Mouse (Mus musculus) erythroblast, embryonic 14.5 days (primary cell): Measurements from ENCODE around the gene Rgs3. TPM values are rescaled to one million over a fixed set of nuclear protein-coding genes. Genes with fewer than 3 reads are reported as not detected.

Experiments used
- H3K27me3 ChIP-seq: 2 replicates; pipeline ENCODE4 v1.6.1; 2012; ENCODE audit warnings: inconsistent platforms; ENCODE audit not compliant: control insufficient read depth
- H3K36me3 ChIP-seq: 2 replicates; pipeline ENCODE4 v1.6.1; 2012; ENCODE audit warnings: mild to moderate bottlenecking, inconsistent platforms; ENCODE audit not compliant: control insufficient read depth
- H3K4me1 ChIP-seq: 2 replicates; pipeline ENCODE4 v1.6.1; 2012; ENCODE audit warnings: inconsistent platforms; ENCODE audit not compliant: control insufficient read depth
- H3K4me3 ChIP-seq: replicated peaks from 2 replicates; pipeline ENCODE3; 2012; ENCODE audit warnings: moderate library complexity, mild to moderate bottlenecking, inconsistent platforms
- H3K9me3 ChIP-seq: 2 replicates; pipeline ENCODE4 v1.6.1; 2012; ENCODE audit warnings: low read length, inconsistent platforms, mixed read lengths; ENCODE audit not compliant: control insufficient read depth
- GATA1 ChIP-seq: IDR thresholded peaks from 2 replicates; pipeline ENCODE4 v1.6.1; 2012; ENCODE audit warnings: low read length, inconsistent platforms, mixed read lengths
- TAL1 ChIP-seq: IDR thresholded peaks from 3 replicates; pipeline ENCODE4 v1.6.1; 2012; ENCODE audit warnings: low read length, inconsistent platforms, mixed read lengths
- polyA plus RNA-seq: library from polyadenylated mRNA; stranded (reverse); fragments of >175 nt; gene quantifications from 2 replicates; pipeline ENCODE4 v1.2.3, GENCODE M21; 2012

Gene Rgs3
- polyA plus RNA-seq, 1 experiment = 0.13 TPM

DNA sequence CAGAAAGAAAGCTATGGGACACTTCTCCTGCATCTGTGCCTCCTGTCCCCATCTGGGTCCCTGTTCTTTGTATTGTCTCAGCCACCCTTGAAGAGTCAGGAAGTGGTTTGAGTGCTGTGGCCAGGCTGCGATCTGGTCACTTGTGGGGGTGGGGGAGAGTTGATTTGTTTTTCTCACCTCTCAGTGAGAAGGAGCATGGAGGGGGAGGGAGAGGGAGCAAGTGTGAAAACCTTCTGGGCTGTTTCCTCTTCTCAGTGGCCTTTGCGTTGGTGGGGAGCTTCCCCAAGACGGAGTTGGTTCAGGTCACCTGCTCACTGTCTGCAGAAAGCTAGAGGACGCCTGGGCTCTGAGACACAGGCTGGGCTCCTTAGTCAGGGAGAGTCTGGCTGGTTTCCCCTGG is 70.3 kb downstream of the Rgs3 start:
- Histone ChIP-seq H3K4me1 (no peaks in the 10 kb centered on the region; the same call in none of the 2 replicates), H3K4me3 (no peak overlapping the region), H3K27me3 (no peaks in the 10 kb centered on the region), H3K36me3 (no peaks in the 10 kb centered on the region), H3K9me3 (no peaks in the 10 kb centered on the region)
- no peak for TF ChIP-seq GATA1
- TF ChIP-seq TAL1 = no peak

- no peak overlapping the region for H3K4me3 ChIP-seq
- no peaks in the 10 kb centered on the region for H3K27me3 ChIP-seq
- H3K4me1 ChIP-seq = no peaks in the 10 kb centered on the region; the same call in none of the 2 replicates
- no peaks in the 10 kb centered on the region for H3K9me3 ChIP-seq
- TF ChIP-seq TAL1 = no peak
- no peak for TF ChIP-seq GATA1
- no peaks in the 10 kb centered on the region for H3K36me3 ChIP-seq
These were observed 73.6 kb downstream of the Rgs3 start for GRCm38 (mm10) chr4:62633243-62633642.

DNA sequence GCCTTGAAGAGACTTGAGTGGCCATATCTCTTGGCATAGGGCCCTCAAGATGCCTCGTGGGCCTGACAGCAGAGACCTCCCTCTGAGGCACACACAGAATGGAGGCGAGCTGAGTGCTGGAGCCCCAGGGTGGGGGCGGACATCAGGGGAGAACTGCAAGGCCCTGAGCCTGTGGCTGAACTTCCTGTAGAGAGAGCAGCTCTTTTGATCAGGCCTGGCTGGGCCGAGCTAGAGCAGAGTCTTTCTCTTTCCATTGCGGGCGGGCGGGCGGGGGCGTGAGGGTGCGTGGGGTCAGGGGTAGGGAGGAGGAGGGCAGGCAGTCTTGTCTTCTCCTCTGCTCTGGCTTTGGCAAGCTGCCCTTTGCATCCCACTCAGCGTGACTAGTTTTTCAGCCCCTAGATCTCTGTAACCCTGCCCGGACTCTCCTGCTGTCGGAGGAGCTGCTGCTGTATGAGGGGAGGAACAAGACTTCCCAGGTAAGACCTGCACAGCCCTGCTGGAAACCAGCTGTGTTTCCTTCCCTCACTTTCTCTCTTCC is 74.5 kb downstream of the Rgs3 start:
- TF ChIP-seq TAL1 (no peak), GATA1 (no peak)
- Histone ChIP-seq H3K27me3 (no peaks in the 10 kb centered on the region), H3K4me3 (no peak overlapping the region), H3K36me3 (no peaks in the 10 kb centered on the region), H3K9me3 (no peaks in the 10 kb centered on the region), H3K4me1 (no peaks in the 10 kb centered on the region; the same call in none of the 2 replicates)

GRCm38 (mm10) chr4:62634840-62635239 is 75.2 kb downstream of the Rgs3 start:
- no peaks in the 10 kb centered on the region; the same call in none of the 2 replicates for H3K4me1 ChIP-seq
- TF ChIP-seq GATA1 = no peak
- no peak for TF ChIP-seq TAL1
- no peak overlapping the region for H3K4me3 ChIP-seq
- H3K36me3 ChIP-seq = no peaks in the 10 kb centered on the region
- no peaks in the 10 kb centered on the region for H3K27me3 ChIP-seq
- H3K9me3 ChIP-seq = no peaks in the 10 kb centered on the region

- H3K9me3 ChIP-seq = no peaks in the 10 kb centered on the region
- H3K36me3 ChIP-seq = no peaks in the 10 kb centered on the region
- no peaks in the 10 kb centered on the region for H3K27me3 ChIP-seq
- no peak for TF ChIP-seq TAL1
- TF ChIP-seq GATA1 = no peak
- H3K4me3 ChIP-seq = no peak overlapping the region
- H3K4me1 ChIP-seq = no peaks in the 10 kb centered on the region; the same call in 1 of the 2 replicates
These were observed 76.4 kb downstream of the Rgs3 start for GRCm38 (mm10) chr4:62636047-62636446.

- no peaks in the 10 kb centered on the region for H3K27me3 ChIP-seq
- no peaks in the 10 kb centered on the region; the same call in 1 of the 2 replicates for H3K4me1 ChIP-seq
- TF ChIP-seq TAL1 = no peak
- TF ChIP-seq GATA1 = no peak
- no peaks in the 10 kb centered on the region for H3K9me3 ChIP-seq
- no peak overlapping the region for H3K4me3 ChIP-seq
- H3K36me3 ChIP-seq = no peaks in the 10 kb centered on the region
These were observed 78.4 kb downstream of the Rgs3 start for GRCm38 (mm10) chr4:62637856-62638604.

- no peaks in the 10 kb centered on the region for H3K27me3 ChIP-seq
- H3K9me3 ChIP-seq = no peaks in the 10 kb centered on the region
- TF ChIP-seq GATA1 (no peak), TAL1 (no peak)
- H3K4me3 ChIP-seq = no peak overlapping the region
- no peaks in the 10 kb centered on the region; the same call in 1 of the 2 replicates for H3K36me3 ChIP-seq
- no peaks in the 10 kb centered on the region for H3K4me1 ChIP-seq
These were observed 81.0 kb downstream of the Rgs3 start for GRCm38 (mm10) chr4:62640496-62641229.

DNA sequence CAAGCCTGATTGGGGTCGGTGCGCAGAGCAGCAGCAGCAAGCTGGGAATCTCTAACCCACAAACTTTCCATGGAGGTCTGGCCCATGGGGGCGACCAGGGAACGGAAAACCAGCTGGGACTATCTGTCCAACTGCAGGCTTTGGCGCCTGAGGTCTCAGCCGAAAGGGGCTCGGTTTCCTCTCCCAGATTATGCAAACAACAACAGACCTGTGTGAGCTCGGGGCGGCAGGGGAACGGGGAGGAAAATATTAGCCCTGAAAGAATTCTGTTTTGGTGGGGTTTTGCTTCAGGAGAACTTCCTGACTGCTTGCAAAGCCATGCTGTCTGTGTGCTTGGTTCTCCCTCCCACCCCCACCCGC is 81.6 kb downstream of the Rgs3 start:
- no peak overlapping the region for H3K4me3 ChIP-seq
- H3K9me3 ChIP-seq = no peaks in the 10 kb centered on the region
- H3K4me1 ChIP-seq = no peaks in the 10 kb centered on the region
- TF ChIP-seq TAL1 (no peak), GATA1 (no peak)
- H3K36me3 ChIP-seq = no peaks in the 10 kb centered on the region; the same call in 1 of the 2 replicates
- no peaks in the 10 kb centered on the region for H3K27me3 ChIP-seq

- TF ChIP-seq GATA1 (no peak), TAL1 (no peak)
These were observed 82.0 kb downstream of the Rgs3 start for GRCm38 (mm10) chr4:62641656-62642055.

More at GRCm38 (mm10) chr4:62641656-62642055, 82.0 kb downstream of the Rgs3 start:
- H3K4me1 ChIP-seq = no peaks in the 10 kb centered on the region
- H3K27me3 ChIP-seq = no peaks in the 10 kb centered on the region
- no peaks in the 10 kb centered on the region for H3K9me3 ChIP-seq
- no peak overlapping the region for H3K4me3 ChIP-seq
- H3K36me3 ChIP-seq = no peaks in the 10 kb centered on the region; the same call in 1 of the 2 replicates
